Mouse (Mus musculus): Measurements from ENCODE around the gene Tiam2. TPM values are rescaled to one million over a fixed set of nuclear protein-coding genes. Genes with fewer than 3 reads are reported as not detected.

Gene Tiam2
- polyA plus RNA-seq, 1 experiment from 2014 or later: 4.4 TPM

DNA sequence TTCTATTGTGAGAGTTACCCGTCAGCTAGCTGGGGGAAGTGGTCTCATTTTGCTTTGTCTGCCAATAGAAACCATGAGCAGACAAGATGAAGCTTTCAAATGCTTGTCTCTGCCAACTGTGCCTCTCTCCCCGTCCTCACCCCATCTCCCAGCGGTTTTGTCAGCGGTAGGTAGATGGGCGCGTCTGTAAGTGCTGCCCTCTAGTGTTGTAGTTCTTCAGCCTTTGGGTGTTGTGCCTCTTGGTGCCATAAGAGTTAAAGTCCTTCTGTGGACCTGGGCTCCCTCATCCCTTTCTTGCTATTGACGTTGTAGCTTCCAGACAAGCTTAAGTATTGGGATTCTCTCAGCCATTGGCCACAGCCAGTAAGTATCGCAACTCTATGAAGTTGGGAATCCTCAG lies 236.0 kb downstream of the Tiam2 start:
- H3K27ac ChIP-seq (ENCODE audit: poor library complexity, severe bottlenecking): no peak overlapping the region
- H3K4me3 ChIP-seq: no peak overlapping the region
- no peak overlapping the region for H3K4me2 ChIP-seq
- no peaks in the 10 kb centered on the region for H3K9me3 ChIP-seq (replicated peaks)
- 37% methylated on average over 8 of the region's 8 CpGs for WGBS
- no peak overlapping the region for H3K9ac ChIP-seq
- no peaks in the 10 kb centered on the region for H3K36me3 ChIP-seq
- peaks cover 3% of the 10 kb centered on the region; the same call in 1 of the 2 replicates for H3K4me1 ChIP-seq (replicated peaks)
- no peaks in the 10 kb centered on the region for H3K27me3 ChIP-seq (replicated peaks)
- ATAC-seq (ENCODE audit: insufficient number of reproducible peaks, low FRiP score): no peak

DNA sequence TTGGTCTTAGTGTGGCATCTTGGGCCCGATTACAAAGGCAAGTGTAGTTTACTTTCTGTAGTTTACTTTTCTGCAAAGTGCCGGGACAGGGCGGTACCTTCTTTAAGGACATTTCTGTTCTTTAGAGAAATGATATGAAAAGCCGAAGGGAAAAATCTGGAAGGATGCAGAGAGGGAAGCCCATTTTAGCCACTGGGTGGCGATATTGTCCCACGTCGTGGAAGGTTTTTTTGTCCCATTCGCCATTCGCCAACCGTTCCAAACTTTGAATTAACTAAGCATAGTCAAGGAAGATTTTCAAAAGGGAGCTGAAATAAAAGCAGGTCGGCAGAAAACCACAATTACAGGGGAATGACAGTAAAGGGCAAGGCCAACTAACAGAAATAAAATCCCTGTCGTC lies 244.5 kb downstream of the Tiam2 start:
- H3K9ac ChIP-seq: no peak overlapping the region
- no peaks in the 10 kb centered on the region for H3K4me1 ChIP-seq (replicated peaks)
- no peaks in the 10 kb centered on the region for H3K36me3 ChIP-seq
- no peak for ATAC-seq (ENCODE audit: insufficient number of reproducible peaks, low FRiP score)
- H3K4me2 ChIP-seq: peak overlapping the region; percentile 53
- no peaks in the 10 kb centered on the region for H3K9me3 ChIP-seq (replicated peaks)
- 5% methylated on average over 12 of the region's 12 CpGs for WGBS
- no peak overlapping the region for H3K27ac ChIP-seq (ENCODE audit: poor library complexity, severe bottlenecking)
- H3K4me3 ChIP-seq: no peak overlapping the region
- H3K27me3 ChIP-seq (replicated peaks): no peaks in the 10 kb centered on the region

Other genes starting within 250 kb of the Tiam2 start
- 23.5 and 23.8 TPM in 2 replicates for gene Scaf8, start 211.6 kb upstream of the Tiam2 start, polyA plus RNA-seq (2016; fragmentation: Nextera tagmentation; extraction: Ambion mirVana)
- 0.51 TPM in 1 of 2 replicates, not detected in the other for gene Cldn20, start 206.0 kb downstream of the Tiam2 start, polyA plus RNA-seq (2016; fragmentation: Nextera tagmentation; extraction: Ambion mirVana)
- 18.4 and 20.4 TPM in 2 replicates for gene Tfb1m, start 231.2 kb downstream of the Tiam2 start, polyA plus RNA-seq (2016; fragmentation: Nextera tagmentation; extraction: Ambion mirVana)